Mouse (Mus musculus) testis, adult 2 months (tissue): ENCODE data around the gene Sart1. TPM values are rescaled to one million over a fixed set of nuclear protein-coding genes. Genes with fewer than 3 reads are reported as not detected.
A peak's percentile ranks its signal among the peaks of the same experiment; 100 is the strongest.

Experiments
- H3K27ac ChIP-seq: fragments of 200-500 bp; 2 replicates; pipeline ENCODE4 v1.5.1; 2012; ENCODE audit warnings: low read depth, low read length; ENCODE audit not compliant: control insufficient read depth, insufficient read depth
- H3K27me3 ChIP-seq: fragments of 200-500 bp; 2 replicates; pipeline ENCODE4 v1.6.1; 2012; ENCODE audit warnings: mild to moderate bottlenecking, low read length, moderate library complexity; ENCODE audit not compliant: control insufficient read depth, insufficient read depth
- H3K36me3 ChIP-seq: fragments of 200-500 bp; 2 replicates; pipeline ENCODE4 v1.6.1; 2012; ENCODE audit warnings: mild to moderate bottlenecking, low read length; ENCODE audit not compliant: control insufficient read depth, insufficient read depth
- H3K4me1 ChIP-seq: fragments of 200-500 bp; 2 replicates; pipeline ENCODE4 v1.6.1; 2012; ENCODE audit warnings: low read length; ENCODE audit not compliant: control insufficient read depth, insufficient read depth
- H3K4me3 ChIP-seq: fragments of 200-500 bp; 2 replicates; pipeline ENCODE4 v1.5.1; 2012; ENCODE audit warnings: low read depth, mild to moderate bottlenecking, low read length, moderate library complexity, mixed read lengths; ENCODE audit not compliant: control insufficient read depth
- CTCF ChIP-seq: fragments of 200-500 bp; IDR thresholded peaks from 2 replicates; pipeline ENCODE4 v1.5.1; 2012; ENCODE audit warnings: low read depth, mild to moderate bottlenecking, inconsistent platforms, low read length, moderate library complexity; ENCODE audit not compliant: control insufficient read depth, insufficient read depth, insufficient replicate concordance
- POLR2A ChIP-seq: fragments of 200-500 bp; IDR thresholded peaks from 2 replicates; pipeline ENCODE4 v1.6.1; 2012; ENCODE audit warnings: low read depth, mild to moderate bottlenecking, inconsistent platforms, low read length, moderate library complexity; ENCODE audit not compliant: control insufficient read depth
- polyA plus RNA-seq: library from polyadenylated mRNA; depleted of rRNA; stranded (reverse); fragments of >200 nt; gene quantifications from 2 replicates; pipeline ENCODE4 v1.2.3, GENCODE M21; 2012; rRNA removed

Sart1 gene
- 27.4 and 32.8 TPM in 2 replicates for polyA plus RNA-seq

GRCm38 (mm10) chr19:5388588-5389242, at the start of gene Sart1:
Sart1 (minus strand) TSS chr19:5388703.
- Histone ChIP-seq H3K4me3 (peak within 1 kb of the TSS; percentile 86), H3K4me1 (peaks cover 10% of the 10 kb centered on the region), H3K27me3 (no peaks in the 10 kb centered on the region), H3K36me3 (peaks cover 1% of the 10 kb centered on the region; the same call in 1 of the 2 replicates), H3K27ac (peak within 1 kb of the TSS; percentile 92)
- TF ChIP-seq CTCF (no peak), POLR2A (peak; percentile 93)

GRCm38 (mm10) chr19:5433951-5434350, 45.4 kb upstream of the Sart1 start:
- Histone ChIP-seq H3K36me3 (no peaks in the 10 kb centered on the region), H3K27me3 (no peaks in the 10 kb centered on the region), H3K4me3 (no peak overlapping the region), H3K4me1 (peaks cover 6% of the 10 kb centered on the region), H3K27ac (no peak overlapping the region)
- TF ChIP-seq POLR2A, result no peak
- no peak for TF ChIP-seq CTCF

- H3K4me1 ChIP-seq, result peaks cover 6% of the 10 kb centered on the region
- H3K27ac ChIP-seq, result 0 out of 2 replicates have a peak overlapping the region, but pooled peaks have one; percentile 26
- no peak overlapping the region for H3K4me3 ChIP-seq
- H3K36me3 ChIP-seq, result no peaks in the 10 kb centered on the region
- H3K27me3 ChIP-seq, result no peaks in the 10 kb centered on the region
- TF ChIP-seq CTCF, result no peak
- no peak for TF ChIP-seq POLR2A
Observed at GRCm38 (mm10) chr19:5432992-5433852, 44.7 kb upstream of the Sart1 start.

- TF ChIP-seq CTCF (no peak), POLR2A (no peak)
- H3K4me3 ChIP-seq, result no peak overlapping the region
- H3K4me1 ChIP-seq, result peaks cover 6% of the 10 kb centered on the region
- no peaks in the 10 kb centered on the region for H3K36me3 ChIP-seq
- H3K27me3 ChIP-seq, result no peaks in the 10 kb centered on the region
- no peak overlapping the region for H3K27ac ChIP-seq
Observed at GRCm38 (mm10) chr19:5431911-5432464, 43.5 kb upstream of the Sart1 start.

- Histone ChIP-seq H3K36me3 (no peaks in the 10 kb centered on the region; the same call in 1 of the 2 replicates), H3K27me3 (no peaks in the 10 kb centered on the region)
- no peak for TF ChIP-seq CTCF
- TF ChIP-seq POLR2A, result no peak
Observed at GRCm38 (mm10) chr19:5430408-5430807, 41.9 kb upstream of the Sart1 start.

GRCm38 (mm10) chr19:5429806-5430205, 41.3 kb upstream of the Sart1 start:
- Histone ChIP-seq H3K4me3 (no peak overlapping the region), H3K4me1 (peaks cover 17% of the 10 kb centered on the region), H3K36me3 (no peaks in the 10 kb centered on the region; the same call in 1 of the 2 replicates), H3K27ac (no peak overlapping the region), H3K27me3 (no peaks in the 10 kb centered on the region)
- TF ChIP-seq CTCF (no peak), POLR2A (no peak)

More at GRCm38 (mm10) chr19:5430408-5430807, 41.9 kb upstream of the Sart1 start:
- Histone ChIP-seq H3K27ac (no peak overlapping the region), H3K4me3 (no peak overlapping the region), H3K4me1 (peaks cover 17% of the 10 kb centered on the region)

- TF ChIP-seq CTCF, result no peak
- TF ChIP-seq POLR2A, result no peak
- H3K36me3 ChIP-seq, result no peaks in the 10 kb centered on the region; the same call in 1 of the 2 replicates
Observed at GRCm38 (mm10) chr19:5429219-5429618, 40.7 kb upstream of the Sart1 start.

More at GRCm38 (mm10) chr19:5429219-5429618, 40.7 kb upstream of the Sart1 start:
- no peaks in the 10 kb centered on the region for H3K27me3 ChIP-seq
- peaks cover 17% of the 10 kb centered on the region for H3K4me1 ChIP-seq
- no peak overlapping the region for H3K4me3 ChIP-seq
- no peak overlapping the region for H3K27ac ChIP-seq
